Mouse (Mus musculus) embryonic facial prominence, embryonic 11.5 days (tissue): ENCODE results near the gene Hmcn2. TPM values are rescaled to one million over a fixed set of nuclear protein-coding genes. Genes with fewer than 3 reads are reported as not detected.

Experiments used
- ATAC-seq: fragments of 200-750 bp; cut with Nextera tagmentation; replicated peaks from 2 replicates; pipeline ENCODE4 v1.8.0; 2017; ENCODE audit warnings: low read depth; ENCODE audit not compliant: insufficient number of reproducible peaks, low FRiP score, low TSS enrichment
- DNase-seq: peaks from one replicate; pipeline ENCODE4 v3.0.0-alpha.2; 2015; ENCODE audit warnings: low spot score
- H3K27ac ChIP-seq: fragments of 300-500 bp; sonication (generic); replicated peaks from 2 replicates; pipeline ENCODE4 v1.5.1; 2014; ENCODE audit warnings: mild to moderate bottlenecking, low read depth, low read length, control low read depth
- H3K27me3 ChIP-seq: fragments of 300-500 bp; sonication (generic); 2 replicates; pipeline ENCODE4 v1.6.1; 2014; ENCODE audit warnings: mild to moderate bottlenecking, low read length, moderate library complexity, mixed read lengths; ENCODE audit not compliant: control insufficient read depth, insufficient read depth
- H3K36me3 ChIP-seq: fragments of 300-500 bp; sonication (generic); replicated peaks from 2 replicates; pipeline ENCODE4 v1.6.1; 2014; ENCODE audit warnings: low read depth, mild to moderate bottlenecking, low read length, moderate library complexity, mixed read lengths; ENCODE audit not compliant: control insufficient read depth, insufficient read depth
- H3K4me1 ChIP-seq: fragments of 300-500 bp; sonication (generic); 2 replicates; pipeline ENCODE4 v1.6.1; 2014; ENCODE audit warnings: low read length, mixed read lengths; ENCODE audit not compliant: control insufficient read depth, insufficient read depth
- H3K4me2 ChIP-seq: fragments of 300-500 bp; sonication (generic); 2 replicates; pipeline ENCODE4 v1.6.1; 2014; ENCODE audit warnings: low read depth, mild to moderate bottlenecking, control low read depth, low read length, moderate library complexity
- H3K4me3 ChIP-seq: fragments of 300-500 bp; sonication (generic); 2 replicates; pipeline ENCODE4 v1.5.1; 2014; ENCODE audit warnings: low read depth, low read length, control low read depth
- H3K9ac ChIP-seq: fragments of 300-500 bp; sonication (generic); replicated peaks from 2 replicates; pipeline ENCODE4 v1.6.1; 2014; ENCODE audit warnings: mild to moderate bottlenecking, control low read depth, low read length
- H3K9me3 ChIP-seq: fragments of 300-500 bp; sonication (generic); replicated peaks from 2 replicates; pipeline ENCODE4 v1.6.1; 2016; ENCODE audit warnings: mild to moderate bottlenecking, low read length, inconsistent platforms, mixed read lengths; ENCODE audit not compliant: control insufficient read depth
- WGBS: fragments of 180-500 bp; shearing (Covaris S2); extraction: QIAGEN DNeasy Blood & Tissue Kit; methylation state at CpG from one replicate; pipeline ENCODE4 v1.1.7; 2014; 5-methylcytosine and 5-hydroxymethylcytosine counted together
- polyA plus RNA-seq: library from polyadenylated mRNA; unstranded; fragments of >200 nt; fragmentation: Nextera tagmentation; extraction: Ambion mirVana; gene quantifications from 2 replicates; pipeline ENCODE4 v1.2.1, GENCODE M21; 2014

Hmcn2 gene
- 0.10 TPM in 1 of 2 replicates, not detected in the other for polyA plus RNA-seq

- ATAC-seq = no peak
- Histone ChIP-seq H3K4me3 (0 out of 2 replicates have a peak within 1 kb of the TSS, but pooled peaks have one; percentile 10), H3K4me1 (peaks cover 6% of the 10 kb centered on the region), H3K27me3 (peaks cover 35% of the 10 kb centered on the region), H3K36me3 (no peaks in the 10 kb centered on the region), H3K9ac (no peak within 1 kb of the TSS; the same call in 1 of the 2 replicates), H3K27ac (no peak within 1 kb of the TSS), H3K4me2 (peak within 1 kb of the TSS; percentile 47), H3K9me3 (no peaks in the 10 kb centered on the region)
- DNase-seq = no peak
- WGBS = 2% methylated on average over 33 of the region's 33 CpGs
Measured at GRCm38 (mm10) chr2:31314007-31314465, at the start of gene Hmcn2. Hmcn2 (plus strand) TSS chr2:31314415.

GRCm38 (mm10) chr2:31267447-31267846, 46.8 kb upstream of the Hmcn2 start:
- H3K27ac ChIP-seq = no peak overlapping the region; the same call in 1 of the 2 replicates
- no peak overlapping the region for H3K4me2 ChIP-seq
- ATAC-seq (no peak), DNase-seq (no peak)
- no peak overlapping the region for H3K9ac ChIP-seq
- WGBS = 25% methylated on average over 6 of the region's 6 CpGs
- peaks cover 3% of the 10 kb centered on the region; the same call in 1 of the 2 replicates for H3K4me1 ChIP-seq
- no peaks in the 10 kb centered on the region for H3K27me3 ChIP-seq
- H3K9me3 ChIP-seq = no peaks in the 10 kb centered on the region
- no peaks in the 10 kb centered on the region; the same call in 1 of the 2 replicates for H3K36me3 ChIP-seq
- H3K4me3 ChIP-seq = no peak overlapping the region

- Histone ChIP-seq H3K27ac (no peak overlapping the region), H3K4me1 (peaks cover 3% of the 10 kb centered on the region; the same call in 1 of the 2 replicates)
Measured at GRCm38 (mm10) chr2:31268631-31269030, 45.6 kb upstream of the Hmcn2 start.

GRCm38 (mm10) chr2:31269188-31269587, 45.0 kb upstream of the Hmcn2 start:
- no peaks in the 10 kb centered on the region for H3K27me3 ChIP-seq
- no peaks in the 10 kb centered on the region; the same call in 1 of the 2 replicates for H3K36me3 ChIP-seq
- no peak overlapping the region for H3K9ac ChIP-seq
- no peak overlapping the region for H3K4me2 ChIP-seq
- no peak for DNase-seq
- H3K27ac ChIP-seq = no peak overlapping the region
- H3K4me1 ChIP-seq = no peaks in the 10 kb centered on the region
- ATAC-seq = no peak
- no peaks in the 10 kb centered on the region for H3K9me3 ChIP-seq
- 93% methylated on average over 6 of the region's 6 CpGs for WGBS
- H3K4me3 ChIP-seq = no peak overlapping the region

More at GRCm38 (mm10) chr2:31268631-31269030, 45.6 kb upstream of the Hmcn2 start:
- DNase-seq = no peak
- ATAC-seq = no peak
- H3K9me3 ChIP-seq = no peaks in the 10 kb centered on the region
- H3K4me3 ChIP-seq = no peak overlapping the region
- no peak overlapping the region for H3K9ac ChIP-seq
- no peaks in the 10 kb centered on the region for H3K27me3 ChIP-seq
- WGBS = 40% methylated on average over 5 of the region's 5 CpGs
- H3K36me3 ChIP-seq = no peaks in the 10 kb centered on the region; the same call in 1 of the 2 replicates
- no peak overlapping the region for H3K4me2 ChIP-seq

GRCm38 (mm10) chr2:31269847-31270246, 44.4 kb upstream of the Hmcn2 start:
- Histone ChIP-seq H3K36me3 (no peaks in the 10 kb centered on the region; the same call in 1 of the 2 replicates), H3K27ac (no peak overlapping the region), H3K9ac (no peak overlapping the region), H3K4me2 (no peak overlapping the region), H3K4me3 (no peak overlapping the region), H3K27me3 (no peaks in the 10 kb centered on the region), H3K9me3 (no peaks in the 10 kb centered on the region), H3K4me1 (no peaks in the 10 kb centered on the region)
- ATAC-seq (no peak), DNase-seq (no peak)
- 94% methylated on average over 10 of the region's 10 CpGs for WGBS

GRCm38 (mm10) chr2:31270470-31270869, 43.7 kb upstream of the Hmcn2 start:
- 88% methylated on average over 8 of the region's 8 CpGs for WGBS
- H3K9ac ChIP-seq = no peak overlapping the region
- H3K4me2 ChIP-seq = no peak overlapping the region
- no peak for ATAC-seq
- no peaks in the 10 kb centered on the region; the same call in 1 of the 2 replicates for H3K36me3 ChIP-seq
- H3K27ac ChIP-seq = no peak overlapping the region
- no peak for DNase-seq
- H3K9me3 ChIP-seq = no peaks in the 10 kb centered on the region
- H3K4me1 ChIP-seq = no peaks in the 10 kb centered on the region
- H3K27me3 ChIP-seq = no peaks in the 10 kb centered on the region
- no peak overlapping the region for H3K4me3 ChIP-seq

- ATAC-seq = no peak
- DNase-seq = no peak
- no peaks in the 10 kb centered on the region for H3K9me3 ChIP-seq
- H3K4me2 ChIP-seq = no peak overlapping the region
- H3K36me3 ChIP-seq = no peaks in the 10 kb centered on the region; the same call in 1 of the 2 replicates
- H3K9ac ChIP-seq = no peak overlapping the region
- H3K27me3 ChIP-seq = no peaks in the 10 kb centered on the region
- 87% methylated on average over 1 of the region's 1 CpGs for WGBS
- no peak overlapping the region for H3K27ac ChIP-seq
- no peaks in the 10 kb centered on the region for H3K4me1 ChIP-seq
- no peak overlapping the region for H3K4me3 ChIP-seq
Measured at GRCm38 (mm10) chr2:31271071-31271470, 43.1 kb upstream of the Hmcn2 start.

- H3K27ac ChIP-seq = no peak overlapping the region
- H3K4me1 ChIP-seq = no peaks in the 10 kb centered on the region
- no peak overlapping the region for H3K4me2 ChIP-seq
- H3K36me3 ChIP-seq = no peaks in the 10 kb centered on the region
- no peaks in the 10 kb centered on the region for H3K27me3 ChIP-seq
- ATAC-seq (no peak), DNase-seq (no peak)
- H3K9ac ChIP-seq = no peak overlapping the region
- H3K4me3 ChIP-seq = no peak overlapping the region
- WGBS = 97% methylated on average over 5 of the region's 6 CpGs
- no peaks in the 10 kb centered on the region for H3K9me3 ChIP-seq
Measured at GRCm38 (mm10) chr2:31274993-31275392, 39.2 kb upstream of the Hmcn2 start.
